ENCODE assay signal across 10 mouse cellular contexts in the genomic region with DNA sequence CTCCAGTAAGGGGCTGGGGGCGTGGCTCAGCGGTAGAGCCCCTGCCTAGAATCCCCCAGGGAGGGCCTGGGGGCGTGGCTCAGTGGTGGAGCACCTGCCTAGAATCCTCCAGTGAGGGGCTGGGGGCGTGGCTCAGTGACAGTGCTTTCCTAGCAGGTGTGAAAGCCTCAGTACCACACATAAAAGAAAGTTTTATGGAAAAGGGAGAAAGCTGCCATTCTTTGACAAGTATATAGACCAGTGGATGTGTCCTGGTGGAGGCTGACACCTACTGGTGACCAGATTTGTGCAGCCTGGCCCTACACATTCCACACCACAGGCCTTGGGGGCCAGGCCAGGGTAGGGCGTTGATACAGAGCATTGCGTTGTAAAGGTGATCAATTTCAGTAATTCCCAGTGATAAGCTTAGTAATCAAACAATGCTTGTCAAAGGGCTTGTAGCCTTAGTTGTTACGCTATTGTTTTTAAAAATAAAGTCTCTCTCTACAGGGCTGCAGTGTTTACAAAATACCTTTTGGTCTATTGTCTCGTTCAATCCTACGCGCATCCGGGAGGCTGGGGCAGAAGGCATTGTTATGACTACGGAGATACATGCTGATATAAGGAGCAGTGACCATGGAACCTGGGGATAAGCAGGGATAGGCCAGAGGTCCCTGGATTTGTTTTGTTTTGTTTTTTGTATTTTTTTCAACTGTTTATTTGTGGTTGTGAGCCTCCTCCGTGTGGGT. TPM values are rescaled to one million over a fixed set of nuclear protein-coding genes. Genes with fewer than 3 reads are reported as not detected.
DNase-seq lines count a peak whose midpoint lies in the region; ATAC-seq and TF ChIP-seq lines count a peak whose summit lies in the region.
"Had no signal": no experiment of that assay in that cellular context is flagged by ENCODE, and none has a peak within 500 bp of the region (broad histone marks: within the 10 kb centered on the region; RNA-seq: fewer than 3 reads in every experiment).

No protein-coding gene starts in this region.

- 84% methylated on average over 13 of the region's 13 CpGs for WGBS in hindbrain, embryonic 11.5 days
- 82% methylated on average over 13 of the region's 13 CpGs for WGBS in hindbrain, embryonic 14.5 days
- WGBS in bone marrow, adult 2 months, result 83% methylated on average over 13 of the region's 13 CpGs
- 78% methylated on average over 13 of the region's 13 CpGs for WGBS in intestine, embryonic 16.5 days

- TF ChIP-seq CTCF in E14TG2a.4 (conservative IDR thresholded peaks at IDR 0.05; ENCODE audit: low read length), result peak; percentile 20
- peak; percentile 82 for TF ChIP-seq CTCF in bone marrow, adult 2 months (IDR thresholded peaks at IDR 0.05; ENCODE audit: control insufficient read depth, insufficient read depth, low read length)

- ATAC-seq in hindbrain, embryonic 11.5 days (ENCODE audit: low FRiP score), result no peak
- no peak; the same call in 1 of the 2 replicates for ATAC-seq in hindbrain, embryonic 14.5 days (ENCODE audit: low FRiP score)
- ATAC-seq in intestine, embryonic 16.5 days, result 0 out of 2 replicates have a peak, but pooled peaks have one; percentile 57

- no peak overlapping the region for H3K27ac ChIP-seq in hindbrain, embryonic 11.5 days (ENCODE audit: low read depth, low read length)
- H3K27ac ChIP-seq in hindbrain, embryonic 14.5 days, result no peak overlapping the region
- H3K27ac ChIP-seq in bone marrow, adult 2 months (ENCODE audit: control insufficient read depth, insufficient read depth, low read depth, low read length, poor library complexity), result no peak overlapping the region
- no peak overlapping the region for H3K27ac ChIP-seq in intestine, embryonic 16.5 days (ENCODE audit: low read length)
- H3K27ac ChIP-seq: embryonic facial prominence, embryonic 13.5 days; liver, embryonic 13.5 days had no signal

- peak; percentile 42 for DNase-seq in hindbrain, embryonic 11.5 days (ENCODE audit: low spot score)
- DNase-seq in hindbrain, embryonic 14.5 days (ENCODE audit: low spot score), result no peak
- peak; percentile 52 for DNase-seq in retina, embryonic 14.5 days (ENCODE audit: low spot score)
- DNase-seq in cerebellum, adult 9-10 months, result no peak
- no peak for DNase-seq in urinary bladder, postnatal 10 days (ENCODE audit: low spot score)
- DNase-seq: liver, embryonic 13.5 days had no signal

- H3K27me3 ChIP-seq in hindbrain, embryonic 11.5 days (ENCODE audit: control insufficient read depth, insufficient read depth, low read length), result no peaks in the 10 kb centered on the region
- H3K27me3 ChIP-seq in hindbrain, embryonic 14.5 days (ENCODE audit: control insufficient read depth, insufficient read depth, low read length), result no peaks in the 10 kb centered on the region
- no peaks in the 10 kb centered on the region for H3K27me3 ChIP-seq in E14TG2a.4 (ENCODE audit: insufficient read depth, low read length)
- H3K27me3 ChIP-seq in intestine, embryonic 16.5 days (replicated peaks; ENCODE audit: control insufficient read depth, insufficient read depth, low read length), result no peaks in the 10 kb centered on the region
- H3K27me3 ChIP-seq: embryonic facial prominence, embryonic 13.5 days had no signal

- H3K4me2 ChIP-seq in hindbrain, embryonic 11.5 days (replicated peaks; ENCODE audit: low read depth, low read length), result no peak overlapping the region
- H3K4me2 ChIP-seq in hindbrain, embryonic 14.5 days (replicated peaks), result no peak overlapping the region
- no peak overlapping the region for H3K4me2 ChIP-seq in intestine, embryonic 16.5 days (ENCODE audit: low read depth, low read length)
- H3K4me2 ChIP-seq: embryonic facial prominence, embryonic 13.5 days; liver, embryonic 13.5 days had no signal

- no peaks in the 10 kb centered on the region for H3K36me3 ChIP-seq in hindbrain, embryonic 11.5 days (ENCODE audit: control insufficient read depth, insufficient read depth, low read length)
- no peaks in the 10 kb centered on the region for H3K36me3 ChIP-seq in hindbrain, embryonic 14.5 days (replicated peaks; ENCODE audit: control insufficient read depth, insufficient read depth)
- H3K36me3 ChIP-seq in E14TG2a.4 (ENCODE audit: insufficient read depth, low read length), result no peaks in the 10 kb centered on the region
- no peaks in the 10 kb centered on the region for H3K36me3 ChIP-seq in intestine, embryonic 16.5 days (ENCODE audit: control insufficient read depth, insufficient read depth, low read length)
- H3K36me3 ChIP-seq: embryonic facial prominence, embryonic 13.5 days; liver, embryonic 13.5 days had no signal

- no peak overlapping the region for H3K4me3 ChIP-seq in hindbrain, embryonic 11.5 days (ENCODE audit: low read depth, low read length)
- H3K4me3 ChIP-seq in hindbrain, embryonic 14.5 days (replicated peaks; ENCODE audit: low read length), result no peak overlapping the region
- H3K4me3 ChIP-seq in E14TG2a.4 (replicated peaks; ENCODE audit: low read length), result no peak overlapping the region
- H3K4me3 ChIP-seq in bone marrow, adult 2 months (replicated peaks; ENCODE audit: control insufficient read depth, low read depth, low read length), result no peak overlapping the region
- no peak overlapping the region for H3K4me3 ChIP-seq in intestine, embryonic 16.5 days (ENCODE audit: low read length)
- H3K4me3 ChIP-seq: embryonic facial prominence, embryonic 13.5 days; liver, embryonic 13.5 days had no signal

- H3K9me3 ChIP-seq in hindbrain, embryonic 11.5 days (ENCODE audit: control insufficient read depth, low read length), result no peaks in the 10 kb centered on the region
- no peaks in the 10 kb centered on the region for H3K9me3 ChIP-seq in hindbrain, embryonic 14.5 days (ENCODE audit: control insufficient read depth, low read length)
- H3K9me3 ChIP-seq in E14TG2a.4 (ENCODE audit: low read length), result peaks cover 3% of the 10 kb centered on the region; the same call in 1 of the 2 replicates
- H3K9me3 ChIP-seq in intestine, embryonic 16.5 days (ENCODE audit: control insufficient read depth, low read length), result no peaks in the 10 kb centered on the region
- H3K9me3 ChIP-seq: embryonic facial prominence, embryonic 13.5 days; liver, embryonic 13.5 days had no signal

- no peaks in the 10 kb centered on the region; the same call in 1 of the 2 replicates for H3K4me1 ChIP-seq in hindbrain, embryonic 11.5 days (replicated peaks; ENCODE audit: control insufficient read depth, insufficient read depth, low read length)
- H3K4me1 ChIP-seq in hindbrain, embryonic 14.5 days (replicated peaks; ENCODE audit: control insufficient read depth, insufficient read depth, low read length), result peaks cover 12% of the 10 kb centered on the region
- H3K4me1 ChIP-seq in E14TG2a.4 (replicated peaks; ENCODE audit: low read depth, low read length), result peaks cover 58% of the 10 kb centered on the region
- H3K4me1 ChIP-seq in bone marrow, adult 2 months (ENCODE audit: control insufficient read depth, insufficient read depth, low read length), result no peaks in the 10 kb centered on the region; the same call in 1 of the 2 replicates
- H3K4me1 ChIP-seq in intestine, embryonic 16.5 days (ENCODE audit: control insufficient read depth, insufficient read depth, low read length), result peaks cover 7% of the 10 kb centered on the region

- H3K9ac ChIP-seq in hindbrain, embryonic 11.5 days (ENCODE audit: low read depth, low read length), result no peak overlapping the region
- no peak overlapping the region for H3K9ac ChIP-seq in hindbrain, embryonic 14.5 days
- no peak overlapping the region for H3K9ac ChIP-seq in intestine, embryonic 16.5 days (ENCODE audit: low read depth, low read length)
- H3K9ac ChIP-seq: embryonic facial prominence, embryonic 13.5 days; liver, embryonic 13.5 days had no signal

- no peak for TF ChIP-seq POLR2A in bone marrow, adult 2 months (IDR thresholded peaks at IDR 0.05; ENCODE audit: borderline replicate concordance, control insufficient read depth, low read depth, low read length)

RNA-seq across cellular contexts. Expression of gene Hip1, which starts 50.6 kb away (rescaled TPM):
- polyA plus RNA-seq in hindbrain, embryonic 11.5 days (2014; fragmentation: Nextera tagmentation; extraction: Ambion mirVana), result 37.6 and 50.0 TPM in 2 replicates
- polyA plus RNA-seq in hindbrain, embryonic 14.5 days (2014; fragmentation: Nextera tagmentation; extraction: Ambion mirVana), result 48.4 and 49.4 TPM in 2 replicates
- 7.8 and 14.5 TPM in 2 replicates for polyA plus RNA-seq in bone marrow, adult 2 months (2011; ENCODE audit: insufficient read depth, insufficient read length, low replicate concordance, missing spikeins)
- polyA plus RNA-seq in intestine, embryonic 16.5 days (2015; fragmentation: Nextera tagmentation; extraction: Ambion mirVana), result 15.0 and 15.3 TPM in 2 replicates

Comparison
In these comparisons a context has a peak if more than half of its experiments do, and no peak if none do; other contexts are left out.
1. DNase-seq: peak in hindbrain, embryonic 11.5 days (single experiment) and retina, embryonic 14.5 days (single experiment); none in hindbrain, embryonic 14.5 days (single experiment), cerebellum, adult 9-10 months (single experiment) and urinary bladder, postnatal 10 days (single experiment).